Mouse (Mus musculus) lung, embryonic 16.5 days (tissue): ENCODE data around the gene Nynrin. TPM values are rescaled to one million over a fixed set of nuclear protein-coding genes. Genes with fewer than 3 reads are reported as not detected.

ENCODE experiments used
- ATAC-seq: fragments of 200-750 bp; cut with Nextera tagmentation; 2 replicates; pipeline ENCODE4 v1.8.0; 2017; ENCODE audit warnings: low read depth, mild to moderate bottlenecking, moderate library complexity
- H3K27ac ChIP-seq: fragments of 300-500 bp; sonication (generic); 2 replicates; pipeline ENCODE4 v1.5.1; 2014; ENCODE audit warnings: mild to moderate bottlenecking, control low read depth, low read length
- H3K27me3 ChIP-seq: fragments of 300-500 bp; sonication (generic); 2 replicates; pipeline ENCODE4 v1.6.1; 2014; ENCODE audit warnings: low read depth, low read length, mixed read lengths; ENCODE audit not compliant: control insufficient read depth, insufficient read depth
- H3K36me3 ChIP-seq: fragments of 300-500 bp; sonication (generic); 2 replicates; pipeline ENCODE4 v1.6.1; 2014; ENCODE audit warnings: low read length; ENCODE audit not compliant: control insufficient read depth, insufficient read depth
- H3K4me1 ChIP-seq: fragments of 300-500 bp; sonication (generic); replicated peaks from 2 replicates; pipeline ENCODE4 v1.6.1; 2014; ENCODE audit warnings: low read length, mixed read lengths; ENCODE audit not compliant: control insufficient read depth, insufficient read depth
- H3K4me2 ChIP-seq: fragments of 300-500 bp; sonication (generic); 2 replicates; pipeline ENCODE4 v1.6.1; 2014; ENCODE audit warnings: low read depth, low read length, control low read depth
- H3K4me3 ChIP-seq: fragments of 300-500 bp; sonication (generic); 2 replicates; pipeline ENCODE4 v1.5.1; 2014; ENCODE audit warnings: mild to moderate bottlenecking, low read length, control low read depth
- H3K9ac ChIP-seq: fragments of 300-500 bp; sonication (generic); 2 replicates; pipeline ENCODE4 v1.6.1; 2014; ENCODE audit warnings: low read length, control low read depth
- H3K9me3 ChIP-seq: fragments of 300-500 bp; sonication (generic); 2 replicates; pipeline ENCODE4 v1.6.1; 2016; ENCODE audit warnings: low read length; ENCODE audit not compliant: control insufficient read depth
- WGBS: fragments of 180-500 bp; shearing (Covaris S2); extraction: QIAGEN DNeasy Blood & Tissue Kit; methylation state at CpG from one replicate; pipeline ENCODE4 v1.1.7; 2014; 5-methylcytosine and 5-hydroxymethylcytosine counted together
- polyA plus RNA-seq: library from polyadenylated mRNA; unstranded; fragments of >200 nt; fragmentation: Nextera tagmentation; extraction: Ambion mirVana; gene quantifications from 2 replicates; pipeline ENCODE4 v1.2.1, GENCODE M21; 2015

The Nynrin gene
- polyA plus RNA-seq = 16.9 and 18.8 TPM in 2 replicates

DNA sequence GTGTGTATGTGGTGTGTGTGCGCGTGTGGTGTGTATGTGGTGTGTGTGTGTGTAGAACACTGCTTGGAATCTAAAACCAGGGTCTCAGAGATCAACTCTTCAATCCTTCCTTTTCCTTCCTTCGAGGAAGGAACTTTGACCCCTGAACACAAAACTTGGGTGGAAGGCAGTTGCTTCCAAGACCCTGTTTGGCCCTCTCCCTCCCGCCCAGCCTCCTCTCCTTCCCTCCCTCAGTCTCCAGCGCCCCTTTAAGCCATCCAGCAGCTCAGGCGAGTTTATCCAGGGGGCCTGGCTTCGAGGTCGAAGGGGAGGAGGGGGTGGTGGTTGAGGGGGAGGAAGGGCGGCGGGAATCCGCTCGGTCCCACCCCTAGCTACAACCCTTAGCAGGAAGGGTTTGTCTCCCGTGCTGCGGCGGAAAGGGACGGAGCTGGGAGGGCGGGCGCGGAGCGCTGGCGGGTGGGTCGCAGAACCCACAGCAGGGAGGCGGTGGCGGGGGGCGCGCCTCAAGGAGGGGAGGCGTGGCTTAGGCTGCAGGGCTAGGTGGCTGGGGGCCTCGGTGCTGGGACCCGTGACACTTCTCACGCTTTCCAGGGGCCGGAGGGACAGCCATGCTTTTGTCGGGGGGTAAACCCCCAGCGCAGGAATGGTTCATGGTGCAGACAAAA is at the start of gene Nynrin:
Nynrin (plus strand) TSS at position 390 of the 665 bp plus-strand sequence.
- Histone ChIP-seq H3K27ac (peak within 1 kb of the TSS; percentile 99), H3K4me2 (peak within 1 kb of the TSS; percentile 76), H3K9ac (peak within 1 kb of the TSS; percentile 80), H3K27me3 (no peaks in the 10 kb centered on the region), H3K9me3 (no peaks in the 10 kb centered on the region), H3K4me1 (peaks cover 48% of the 10 kb centered on the region), H3K36me3 (no peaks in the 10 kb centered on the region; the same call in 1 of the 2 replicates), H3K4me3 (peak within 1 kb of the TSS; percentile 69)
- ATAC-seq = peak; percentile 91
- 0% methylated on average over 28 of the region's 33 CpGs for WGBS

DNA sequence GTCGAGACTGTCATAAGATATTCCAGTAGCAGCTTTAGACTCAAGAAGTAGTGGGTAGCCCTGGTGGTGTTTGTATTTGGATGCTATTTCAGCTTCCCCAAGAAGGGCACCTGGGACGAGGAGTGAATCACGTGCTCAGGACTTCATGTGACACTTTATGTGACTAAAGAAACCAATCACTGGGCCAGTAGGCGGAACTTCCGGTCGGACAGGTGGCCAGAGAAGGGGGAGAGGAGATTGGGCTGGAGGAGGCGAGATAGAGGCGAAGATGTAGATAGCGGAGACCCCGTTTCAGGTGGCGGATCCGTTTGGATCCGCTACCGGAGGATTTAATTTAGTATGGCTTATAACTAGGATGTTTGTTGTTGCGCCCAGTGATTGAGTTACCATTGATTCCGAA is 38.9 kb upstream of the Nynrin start:
- H3K4me3 ChIP-seq = peak overlapping the region; percentile 49
- no peaks in the 10 kb centered on the region for H3K36me3 ChIP-seq
- H3K9me3 ChIP-seq = no peaks in the 10 kb centered on the region
- H3K4me1 ChIP-seq = peaks cover 6% of the 10 kb centered on the region
- 12% methylated on average over 16 of the region's 16 CpGs for WGBS
- H3K27me3 ChIP-seq = no peaks in the 10 kb centered on the region
- peak overlapping the region; percentile 64 for H3K4me2 ChIP-seq
- peak overlapping the region; percentile 48 for H3K9ac ChIP-seq
- 0 out of 2 replicates have a peak overlapping the region, but pooled peaks have one; percentile 3 for H3K27ac ChIP-seq
- peak; percentile 60 for ATAC-seq

DNA sequence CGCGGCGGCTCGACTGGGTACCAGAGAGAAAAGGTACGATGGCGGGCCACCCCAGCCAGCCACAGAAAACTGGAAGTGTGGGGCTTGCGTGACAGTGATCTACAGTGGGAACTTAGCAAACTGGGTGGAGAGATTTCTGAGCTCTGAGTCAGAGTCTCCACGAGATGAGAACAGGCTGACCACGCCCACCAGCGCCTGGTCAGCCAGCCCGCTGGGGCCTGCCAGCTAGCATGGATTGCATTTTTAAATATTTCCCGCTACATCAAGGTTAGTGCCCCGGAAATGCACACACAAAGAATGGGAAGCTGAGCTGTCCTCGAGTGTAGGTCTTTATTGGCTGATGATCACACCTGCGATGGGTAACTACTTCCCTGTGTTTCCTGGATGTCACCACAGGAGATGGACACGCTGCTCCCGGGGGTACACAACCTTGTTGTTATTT is 38.5 kb upstream of the Nynrin start:
- H3K4me2 ChIP-seq = peak overlapping the region; percentile 64
- no peaks in the 10 kb centered on the region for H3K36me3 ChIP-seq
- H3K9ac ChIP-seq = peak overlapping the region; percentile 48
- no peaks in the 10 kb centered on the region for H3K9me3 ChIP-seq
- peak; percentile 89 for ATAC-seq
- WGBS = 11% methylated on average over 17 of the region's 17 CpGs
- H3K27ac ChIP-seq = 0 out of 2 replicates have a peak overlapping the region, but pooled peaks have one; percentile 3
- H3K4me1 ChIP-seq = peaks cover 6% of the 10 kb centered on the region
- H3K27me3 ChIP-seq = no peaks in the 10 kb centered on the region
- peak overlapping the region; percentile 49 for H3K4me3 ChIP-seq

DNA sequence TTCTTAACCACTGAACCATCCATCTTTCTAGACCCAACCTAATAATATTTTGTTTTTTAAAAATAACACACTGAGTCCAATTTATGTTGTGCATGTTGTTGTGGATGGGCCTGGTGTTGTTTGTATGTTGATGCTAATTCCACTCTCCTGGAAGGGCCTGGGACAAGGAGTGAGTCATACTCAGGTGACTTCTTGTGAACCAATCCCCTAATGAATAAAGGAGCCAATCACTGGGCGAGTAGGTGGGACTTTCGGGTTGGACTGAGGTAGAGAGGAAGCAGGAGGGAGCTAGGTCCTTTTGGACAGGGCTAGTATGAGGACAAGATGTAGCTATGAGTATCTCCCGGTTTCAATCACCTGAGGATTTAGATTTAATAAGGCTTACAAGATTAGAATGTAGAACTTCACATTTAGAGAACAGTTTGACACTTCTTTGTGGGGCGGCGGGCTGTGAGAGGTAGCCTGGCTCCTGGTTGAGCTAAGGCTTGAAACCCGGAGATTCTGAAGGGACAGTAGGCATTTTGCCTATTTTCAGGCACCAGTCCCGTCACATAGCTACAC is 33.9 kb upstream of the Nynrin start:
- no peaks in the 10 kb centered on the region for H3K27me3 ChIP-seq
- WGBS = 77% methylated on average over 7 of the region's 7 CpGs
- H3K36me3 ChIP-seq = no peaks in the 10 kb centered on the region
- H3K4me1 ChIP-seq = peaks cover 7% of the 10 kb centered on the region
- H3K4me3 ChIP-seq = no peak overlapping the region
- H3K27ac ChIP-seq = no peak overlapping the region
- no peaks in the 10 kb centered on the region for H3K9me3 ChIP-seq
- no peak overlapping the region for H3K9ac ChIP-seq
- no peak overlapping the region for H3K4me2 ChIP-seq
- ATAC-seq = no peak

DNA sequence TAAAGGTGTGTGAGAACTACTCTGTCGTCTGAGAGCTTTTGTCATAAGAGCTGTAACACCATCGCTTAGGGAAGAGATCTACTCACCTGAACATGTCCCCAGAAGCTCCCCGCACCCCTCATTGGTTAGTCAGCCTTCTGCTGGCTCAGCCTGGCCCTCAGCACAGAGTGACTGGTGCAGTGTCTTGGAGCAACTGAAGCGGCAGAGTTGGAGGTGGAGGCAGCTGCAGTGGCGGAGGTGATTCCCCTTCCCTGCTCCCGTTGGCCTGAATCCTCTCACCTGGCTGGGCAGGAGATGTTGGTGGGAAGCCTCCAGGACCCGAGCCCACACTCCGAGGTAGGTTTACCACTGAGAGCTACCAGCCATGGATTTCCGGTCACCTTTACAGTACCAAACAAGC is 33.2 kb upstream of the Nynrin start:
- Histone ChIP-seq H3K4me3 (no peak overlapping the region), H3K9me3 (no peaks in the 10 kb centered on the region), H3K36me3 (no peaks in the 10 kb centered on the region), H3K9ac (no peak overlapping the region), H3K4me1 (peaks cover 5% of the 10 kb centered on the region), H3K4me2 (no peak overlapping the region), H3K27me3 (no peaks in the 10 kb centered on the region), H3K27ac (no peak overlapping the region)
- no peak for ATAC-seq
- 80% methylated on average over 9 of the region's 9 CpGs for WGBS

DNA sequence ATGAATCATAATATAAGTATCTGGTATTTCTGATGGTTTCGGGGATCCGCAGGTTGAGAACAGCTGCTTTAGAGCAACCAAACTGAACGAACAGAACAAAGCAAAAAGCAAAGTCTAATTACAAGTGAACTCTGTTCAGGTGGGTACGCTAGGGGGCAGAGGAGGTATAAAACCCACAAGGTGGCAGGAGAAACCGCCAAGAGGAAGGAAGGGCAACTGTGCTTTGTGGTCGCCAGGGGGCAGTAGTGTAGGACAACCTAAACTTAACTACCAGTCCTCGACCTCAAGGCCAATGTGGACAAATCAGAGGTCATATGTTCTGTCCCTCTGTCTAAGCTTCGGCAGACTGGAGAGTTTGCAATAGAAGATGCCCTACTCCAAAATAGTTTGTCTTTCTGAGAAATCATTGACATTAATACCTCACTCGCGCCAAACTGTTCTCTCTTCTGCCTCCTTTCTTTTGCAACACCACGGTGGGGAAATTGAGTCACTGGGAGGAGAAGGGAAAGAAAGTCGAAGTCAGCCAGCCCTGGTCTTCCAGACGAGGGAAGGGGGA is 31.3 kb upstream of the Nynrin start:
- peak overlapping the region; percentile 98 for H3K27ac ChIP-seq
- H3K27me3 ChIP-seq = no peaks in the 10 kb centered on the region
- 3% methylated on average over 13 of the region's 13 CpGs for WGBS
- peak overlapping the region; percentile 60 for H3K4me2 ChIP-seq
- peak; percentile 15 for ATAC-seq
- H3K9me3 ChIP-seq = no peaks in the 10 kb centered on the region
- peak overlapping the region; percentile 69 for H3K4me3 ChIP-seq
- no peaks in the 10 kb centered on the region for H3K36me3 ChIP-seq
- peak overlapping the region; percentile 87 for H3K9ac ChIP-seq
- H3K4me1 ChIP-seq = peaks cover 19% of the 10 kb centered on the region

DNA sequence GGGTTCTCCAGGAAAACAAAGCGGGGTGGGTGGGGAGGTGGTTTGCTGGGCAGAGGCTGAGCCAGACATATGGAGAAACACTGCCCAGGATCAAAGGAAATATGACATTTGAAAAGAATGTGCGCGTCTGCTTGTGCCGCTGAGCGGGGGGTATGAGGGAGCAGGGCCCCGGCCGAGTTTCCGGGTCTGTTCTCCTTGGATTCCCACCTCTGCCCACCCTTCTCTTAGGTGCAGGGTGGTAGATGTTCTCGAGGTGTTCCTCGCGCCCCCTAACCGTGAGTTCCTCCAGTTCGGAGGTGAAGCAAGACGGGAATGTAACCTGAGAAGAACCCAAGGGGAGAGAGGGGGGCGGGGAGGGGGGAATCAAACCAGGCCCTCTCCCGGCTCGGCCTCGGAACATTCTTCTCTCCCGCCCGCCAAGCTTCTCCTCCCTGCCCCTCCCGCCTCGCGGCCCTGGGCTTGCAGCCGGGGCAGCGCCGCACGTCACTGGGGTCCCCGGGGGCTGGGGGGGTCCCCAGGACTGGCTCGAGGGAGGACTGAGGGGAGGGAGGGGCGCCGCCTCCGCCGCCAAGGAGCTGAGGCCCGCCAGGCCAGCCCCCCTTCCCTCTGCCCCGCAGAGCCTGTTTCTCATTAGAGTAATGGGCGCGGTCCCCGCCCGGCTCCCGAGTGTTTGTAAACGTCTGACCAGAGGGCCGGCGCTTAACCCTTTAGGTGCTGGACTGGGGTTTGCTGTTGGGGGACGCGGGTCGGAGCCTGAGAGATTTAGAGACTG is 30.6 kb upstream of the Nynrin start, which contains the start of gene Nfatc4:
Nfatc4 (plus strand) TSS at position 154 of the 772 bp plus-strand sequence.
- peak; percentile 89 for ATAC-seq
- no peaks in the 10 kb centered on the region for H3K36me3 ChIP-seq
- H3K4me3 ChIP-seq = peak within 1 kb of the TSS; percentile 69
- WGBS = under 1% methylated on average over 46 of the region's 46 CpGs
- H3K4me1 ChIP-seq = peaks cover 22% of the 10 kb centered on the region
- H3K9ac ChIP-seq = peak within 1 kb of the TSS; percentile 87
- no peaks in the 10 kb centered on the region for H3K9me3 ChIP-seq
- H3K27ac ChIP-seq = peak within 1 kb of the TSS; percentile 98
- H3K4me2 ChIP-seq = peak within 1 kb of the TSS; percentile 60
- H3K27me3 ChIP-seq = no peaks in the 10 kb centered on the region

DNA sequence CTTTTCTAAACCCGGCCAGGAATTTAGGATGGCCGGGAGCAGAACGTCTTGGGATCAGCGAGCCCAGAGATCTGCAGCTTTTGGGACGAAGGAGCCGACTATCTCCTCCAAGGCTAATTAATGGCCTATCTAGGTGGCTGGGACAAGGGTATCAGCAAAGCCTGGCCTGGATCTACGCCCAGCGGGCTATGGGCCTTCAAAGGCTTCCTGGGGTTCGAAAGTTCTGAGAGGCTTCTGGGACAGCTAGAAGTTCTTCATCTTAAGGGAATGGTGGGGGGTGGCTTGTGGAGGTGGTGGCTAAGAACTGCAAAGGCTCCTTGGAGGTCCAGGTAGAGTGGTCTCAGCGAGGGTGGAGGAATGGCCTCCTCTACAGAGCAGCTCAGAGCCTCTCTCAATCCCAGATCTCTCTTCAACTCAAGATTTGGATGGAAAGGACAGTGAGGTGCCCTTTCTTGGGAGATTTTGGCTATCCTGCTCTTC is 29.8 kb upstream of the Nynrin start:
- peak; percentile 8; the same call in 1 of the 2 replicates for ATAC-seq

More for the DNA sequence above, 29.8 kb upstream of the Nynrin start:
- H3K9me3 ChIP-seq = no peaks in the 10 kb centered on the region
- H3K36me3 ChIP-seq = peaks cover 2% of the 10 kb centered on the region; the same call in 1 of the 2 replicates
- peak overlapping the region; percentile 69 for H3K4me3 ChIP-seq
- peak overlapping the region; percentile 98 for H3K27ac ChIP-seq
- peaks cover 26% of the 10 kb centered on the region for H3K4me1 ChIP-seq
- H3K27me3 ChIP-seq = no peaks in the 10 kb centered on the region
- peak overlapping the region; percentile 87 for H3K9ac ChIP-seq
- H3K4me2 ChIP-seq = peak overlapping the region; percentile 60
- WGBS = under 1% methylated on average over 10 of the region's 10 CpGs
